Mouse (Mus musculus) right cerebral cortex, postnatal 36 days (tissue): ENCODE data around the gene Cdkl4.
"Not testable (repeated sequence)": the region's sequence is repeated elsewhere in the genome, so short reads cannot be mapped to it uniquely, and the experiment has no call there.

ENCODE experiments used
- DNase-seq, 2 experiments: peaks; one replicate each; pipeline ENCODE4 v3.0.0; 2022; ENCODE audit warnings: low spot score in 2 of 2, mixed read lengths in 1 of 2

Cdkl4 gene

GRCm38 (mm10) chr17:80577639-80578038 lies at the start of gene Cdkl4:
TSS of gene Cdkl4 (minus strand) at chr17:80577813.
- no peak for DNase-seq

GRCm38 (mm10) chr17:80624979-80625378 lies 47.4 kb upstream of the Cdkl4 start:
- DNase-seq = no peak

- DNase-seq = no peak
These were observed 44.1 kb upstream of the Cdkl4 start for GRCm38 (mm10) chr17:80621691-80622090.

GRCm38 (mm10) chr17:80620786-80621423 lies 43.3 kb upstream of the Cdkl4 start:
- DNase-seq = peak; percentile 56 to 57

GRCm38 (mm10) chr17:80619556-80619955 lies 41.9 kb upstream of the Cdkl4 start:
- DNase-seq = no peak

- no peak for DNase-seq
These were observed 41.3 kb upstream of the Cdkl4 start for GRCm38 (mm10) chr17:80618890-80619289.

GRCm38 (mm10) chr17:80603806-80604205 lies 26.2 kb upstream of the Cdkl4 start:
- no peak for DNase-seq

- DNase-seq = no peak
These were observed 25.5 kb upstream of the Cdkl4 start for GRCm38 (mm10) chr17:80603079-80603625.

- DNase-seq = no peak
These were observed 23.8 kb upstream of the Cdkl4 start for GRCm38 (mm10) chr17:80601371-80601770.

- no peak for DNase-seq
These were observed 5.4 kb upstream of the Cdkl4 start for GRCm38 (mm10) chr17:80583051-80583450.

GRCm38 (mm10) chr17:80579901-80580300 lies 2.3 kb upstream of the Cdkl4 start:
- DNase-seq = no peak

GRCm38 (mm10) chr17:80579089-80579488 lies 1.5 kb upstream of the Cdkl4 start:
- DNase-seq = no peak

GRCm38 (mm10) chr17:80578041-80578440 lies 428 bp upstream of the Cdkl4 start:
- DNase-seq = no peak

- DNase-seq = peak; percentile 77 to 78
These were observed 399 bp downstream of the Cdkl4 start for GRCm38 (mm10) chr17:80577214-80577613.

- DNase-seq = no peak
These were observed 2.6 kb downstream of the Cdkl4 start for GRCm38 (mm10) chr17:80575008-80575407.

GRCm38 (mm10) chr17:80574471-80574965 lies 3.1 kb downstream of the Cdkl4 start:
- no peak for DNase-seq

- no peak for DNase-seq
These were observed 5.3 kb downstream of the Cdkl4 start for GRCm38 (mm10) chr17:80572187-80572935.

- DNase-seq = no peak
These were observed 6.2 kb downstream of the Cdkl4 start for GRCm38 (mm10) chr17:80571460-80571859.

- DNase-seq = not testable (repeated sequence)
These were observed 7.9 kb downstream of the Cdkl4 start for GRCm38 (mm10) chr17:80569718-80570117.

- DNase-seq = no peak
These were observed 8.6 kb downstream of the Cdkl4 start for GRCm38 (mm10) chr17:80568842-80569601.

GRCm38 (mm10) chr17:80568441-80568840 lies 9.2 kb downstream of the Cdkl4 start:
- DNase-seq = no peak

- DNase-seq = no peak
These were observed 13.0 kb downstream of the Cdkl4 start for GRCm38 (mm10) chr17:80564611-80564924.
